Mouse (Mus musculus): ENCODE data around the gene Adgrb3.
A peak's percentile ranks its signal among the peaks of the same experiment; 100 is the strongest.
"Not testable (repeated sequence)": the region's sequence is repeated elsewhere in the genome, so short reads cannot be mapped to it uniquely, and the experiment has no call there.

Adgrb3 gene

DNA sequence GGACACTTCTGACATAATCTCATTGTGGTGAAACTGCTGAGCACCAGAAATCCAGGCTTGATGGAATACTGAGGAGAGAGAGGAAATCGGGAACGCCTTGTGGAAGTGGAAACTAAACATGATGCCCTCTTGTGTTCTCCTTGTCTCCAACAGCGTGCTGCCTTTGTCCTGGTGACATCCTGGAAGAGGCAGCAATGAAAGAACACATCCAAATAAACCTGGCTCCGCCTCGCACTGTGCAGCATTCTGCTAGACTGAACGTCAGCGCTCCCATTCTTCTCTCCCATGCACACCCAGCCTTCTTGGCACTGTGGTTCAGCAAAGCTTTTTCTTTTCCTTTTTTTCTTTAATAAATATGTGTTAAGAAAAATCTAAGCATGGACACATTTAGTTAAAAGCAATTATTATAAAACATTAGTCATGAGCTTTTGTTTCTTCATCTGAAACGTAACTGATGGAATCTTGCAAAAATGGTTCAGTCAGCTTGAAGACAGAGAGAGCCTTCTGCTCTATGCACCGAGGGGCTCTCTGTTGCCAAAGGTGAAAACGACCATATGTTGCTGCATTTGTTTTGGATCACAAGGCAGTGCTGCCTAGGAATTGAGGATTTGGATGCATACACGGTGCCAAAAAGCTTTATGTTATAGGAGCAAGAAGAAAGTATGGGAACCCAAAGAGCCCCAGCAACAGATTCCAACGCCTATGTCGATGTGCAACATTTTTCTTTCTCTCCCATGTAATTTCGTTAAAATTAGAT, 743.7 kb downstream of the Adgrb3 start:
- DNase-seq, result no peak

DNA sequence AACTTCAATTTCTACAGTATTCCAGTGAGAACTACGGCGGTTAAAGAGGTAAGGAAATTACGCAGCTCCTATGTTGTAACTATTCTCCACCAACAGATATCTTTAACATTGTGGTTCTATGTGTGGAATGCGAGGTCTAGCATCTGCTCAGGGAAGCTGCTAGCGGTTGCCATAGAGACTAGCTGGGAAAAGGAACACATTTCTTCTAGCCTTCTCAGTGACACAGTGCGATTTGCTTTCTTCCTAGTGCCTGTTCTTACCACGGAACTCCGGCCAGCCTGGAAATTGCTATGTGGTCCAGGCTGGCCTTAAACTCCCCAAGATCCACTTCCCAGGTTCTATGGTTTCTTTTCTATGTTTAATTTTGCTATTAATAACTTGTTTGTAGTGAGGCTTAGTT, 747.1 kb downstream of the Adgrb3 start:
- DNase-seq, result no peak

GRCm38 (mm10) chr1:25081265-25081849, 748.1 kb downstream of the Adgrb3 start:
- DNase-seq, result no peak

DNA sequence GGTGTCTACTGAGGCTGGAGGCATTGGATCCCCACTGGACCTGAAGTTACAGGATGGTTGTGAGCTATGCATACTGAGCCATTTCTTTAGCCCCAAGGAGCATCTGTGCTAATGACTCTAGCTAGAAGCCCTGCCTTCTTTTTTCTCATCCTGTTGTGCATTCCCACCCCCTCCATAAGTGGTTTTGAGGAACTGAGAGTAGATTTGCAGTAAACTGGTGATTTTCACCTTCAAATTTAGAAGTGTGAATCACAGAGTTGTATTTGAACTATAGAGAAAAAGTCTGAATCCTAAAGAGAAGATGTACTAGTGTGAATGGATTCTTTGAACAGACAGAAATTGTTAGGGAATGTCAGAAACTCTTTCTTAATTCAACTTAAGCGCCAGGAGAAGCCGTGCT, 750.1 kb downstream of the Adgrb3 start:
- DNase-seq, result no peak

- no peak for DNase-seq
Measured at GRCm38 (mm10) chr1:25075952-25076351, 753.6 kb downstream of the Adgrb3 start.

GRCm38 (mm10) chr1:25063964-25064363, 765.5 kb downstream of the Adgrb3 start:
- no peak for DNase-seq

- no peak for DNase-seq
Measured at GRCm38 (mm10) chr1:25060935-25061334, 768.6 kb downstream of the Adgrb3 start.

GRCm38 (mm10) chr1:25060191-25060590, 769.3 kb downstream of the Adgrb3 start:
- no peak for DNase-seq

DNA sequence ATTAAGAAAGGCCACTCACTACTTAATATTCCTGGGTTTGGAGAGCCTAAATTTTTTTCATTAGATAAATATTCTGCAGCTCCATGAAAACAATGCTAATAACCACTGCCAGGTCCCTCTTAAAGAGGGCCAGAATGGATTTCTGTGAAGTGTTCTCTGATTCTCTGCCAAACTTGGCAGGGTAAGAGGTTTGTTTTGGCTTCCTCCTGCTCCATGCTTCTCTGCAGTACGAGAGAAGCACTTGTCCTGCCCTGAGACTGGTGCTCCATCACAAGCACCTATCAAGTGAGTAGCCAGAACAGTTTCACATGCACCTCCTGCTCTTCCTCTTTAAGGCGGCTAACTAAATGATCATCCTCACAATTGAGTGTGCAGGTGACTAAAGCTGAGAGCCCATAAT, 771.9 kb downstream of the Adgrb3 start:
- no peak for DNase-seq

DNA sequence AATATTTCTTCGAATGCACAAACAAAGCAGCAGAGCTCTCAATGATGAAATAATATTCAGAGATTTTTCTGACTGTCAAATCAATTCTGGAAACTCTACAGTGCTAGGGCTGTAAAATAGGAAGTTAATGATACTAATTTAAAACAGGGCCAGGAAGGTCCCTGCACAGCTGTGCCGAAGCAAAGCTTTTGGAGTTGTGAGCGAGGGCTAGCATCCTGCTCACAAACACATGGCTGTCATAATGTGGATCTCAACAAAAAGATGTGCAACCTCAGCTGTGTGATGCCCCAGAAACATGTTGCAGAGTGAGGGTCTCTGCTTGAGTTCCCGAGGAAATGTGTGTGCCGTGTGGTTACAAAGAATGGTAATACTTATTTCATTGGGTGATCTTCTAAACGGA, 772.3 kb downstream of the Adgrb3 start:
- no peak for DNase-seq

GRCm38 (mm10) chr1:25042091-25042490, 787.4 kb downstream of the Adgrb3 start:
- no peak for DNase-seq

GRCm38 (mm10) chr1:25034161-25034560, 795.3 kb downstream of the Adgrb3 start:
- no peak for DNase-seq

- no peak for DNase-seq
Measured at GRCm38 (mm10) chr1:25033155-25034095, 796.1 kb downstream of the Adgrb3 start.

GRCm38 (mm10) chr1:25023156-25023555, 806.4 kb downstream of the Adgrb3 start:
- DNase-seq, result peak; percentile 66

DNA sequence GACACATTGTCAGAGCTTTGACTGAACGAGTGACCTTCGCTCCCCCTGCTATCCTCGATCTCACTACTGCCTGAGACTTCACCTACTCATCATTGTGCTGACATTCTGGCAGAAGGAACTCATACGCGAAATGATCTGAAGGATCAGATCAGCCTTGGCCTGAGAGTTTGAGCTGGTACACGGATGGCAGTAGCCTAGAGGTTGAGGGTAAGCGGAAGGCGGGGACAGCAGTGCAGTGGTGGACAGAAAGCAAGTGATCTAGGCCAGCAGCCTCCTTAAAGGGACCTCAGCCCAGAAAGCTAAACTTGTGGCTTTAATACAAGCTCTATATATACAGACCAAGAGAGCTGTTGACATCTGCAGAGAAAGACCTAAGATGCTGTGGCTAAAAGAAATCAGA, 811.7 kb downstream of the Adgrb3 start:
- DNase-seq, result not testable (repeated sequence)

Measured in kidney, adult 11 months (tissue).